Mouse (Mus musculus) heart, postnatal 10 days (tissue): Measurements from ENCODE around the gene Pmepa1. TPM values are rescaled to one million over a fixed set of nuclear protein-coding genes. Genes with fewer than 3 reads are reported as not detected.

Experiments used
- DNase-seq, 2 experiments: peaks; one replicate each; pipeline ENCODE4 v3.0.0; 2021
- intact Hi-C: fragments of 180-260 bp; cut with DNase I; formaldehyde crosslinking; loops from one replicate; pipeline ENCODE4 v1.15.1; 2025
- total RNA-seq, 2 experiments: library from RNA; stranded (reverse); gene quantifications; 2 replicates each; pipeline ENCODE4 v1.2.3; 2021

Pmepa1 gene
- total RNA-seq, 2 experiments from 2014 or later: 55.1 to 57.2 TPM

DNA sequence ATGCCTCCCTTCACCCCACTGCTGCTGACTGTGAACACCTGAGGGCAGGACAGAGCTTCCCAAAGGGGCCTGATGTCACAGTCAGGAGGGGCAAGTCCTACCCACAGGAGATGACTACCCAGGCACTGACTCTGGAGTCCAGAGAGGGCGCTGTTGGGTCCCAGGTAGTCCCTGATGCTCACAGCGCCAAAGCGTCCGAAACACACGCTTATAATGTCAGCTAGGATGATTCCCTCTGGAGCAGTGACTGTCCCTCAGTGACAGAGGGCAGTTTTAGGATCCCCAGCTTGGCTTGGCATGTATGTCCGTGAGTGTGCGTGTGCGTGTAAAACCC, 43.6 kb downstream of the Pmepa1 start:
- intact Hi-C loops: loop anchor here (5.0 kb wide), 1 partner anchor 100 kb away; no protein-coding TSS in a partner anchor
- DNase-seq: no peak

GRCm38 (mm10) chr2:173232065-173232765, 44.1 kb downstream of the Pmepa1 start:
- no peak for DNase-seq
- intact Hi-C loops: loop anchor here (5.0 kb wide), 1 partner anchor 100 kb away; no protein-coding TSS in a partner anchor

GRCm38 (mm10) chr2:173229578-173230224, 46.6 kb downstream of the Pmepa1 start:
- intact Hi-C loops: loop anchor here (2.0 to 5.0 kb wide), 4 partner anchors 45 to 317 kb away; no protein-coding TSS in a partner anchor
- DNase-seq: peak; percentile 91 to 94

- intact Hi-C loops: loop anchor here (2.0 kb wide), 3 partner anchors 46 to 318 kb away; no protein-coding TSS in a partner anchor
- no peak for DNase-seq
These were observed 47.8 kb downstream of the Pmepa1 start for GRCm38 (mm10) chr2:173228567-173228966.

DNA sequence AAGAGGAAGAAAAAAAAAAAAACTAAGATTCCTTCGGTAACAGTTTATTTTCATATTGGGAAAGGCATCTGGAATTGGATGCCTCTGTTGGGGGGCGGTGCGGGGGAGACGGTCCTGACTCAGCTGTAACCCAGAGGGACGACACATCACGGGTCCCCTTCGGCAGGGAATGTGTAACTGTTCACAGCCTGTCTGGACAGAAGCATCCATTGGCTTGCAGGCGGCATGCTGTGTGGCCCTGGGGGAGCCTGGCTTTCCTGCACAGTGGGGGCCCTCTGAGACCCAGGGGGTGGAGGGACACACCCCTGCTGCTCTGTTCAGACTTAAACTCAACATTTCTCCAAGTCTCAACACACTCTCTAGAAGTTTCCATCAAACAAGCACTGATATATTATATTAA, 49.5 kb downstream of the Pmepa1 start:
- intact Hi-C loops: no loop called here
- DNase-seq: no peak

- intact Hi-C loops: no loop called here
- no peak for DNase-seq
These were observed 50.4 kb downstream of the Pmepa1 start for GRCm38 (mm10) chr2:173225906-173226305.

DNA sequence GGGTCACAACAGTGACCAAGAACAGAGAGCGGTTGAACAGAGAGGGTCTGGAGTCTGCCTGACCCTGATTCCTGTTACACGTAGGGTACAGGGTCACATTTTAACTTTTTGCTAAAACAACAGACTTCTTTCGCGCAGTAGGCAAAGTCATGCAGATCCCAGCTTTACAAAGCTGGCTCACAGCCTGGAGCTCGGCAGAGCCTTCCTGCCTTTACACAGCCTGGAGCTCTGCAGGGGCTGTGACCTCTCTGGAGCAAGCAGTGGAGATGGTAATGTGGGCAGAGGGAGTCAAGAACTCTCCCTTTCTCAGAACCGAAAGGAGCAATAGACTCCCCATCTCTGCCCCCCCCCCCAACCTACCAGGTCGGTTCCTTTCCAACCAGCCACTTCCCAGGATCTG, 51.5 kb downstream of the Pmepa1 start:
- intact Hi-C loops: no loop called here
- no peak for DNase-seq

GRCm38 (mm10) chr2:173224097-173224496, 52.2 kb downstream of the Pmepa1 start:
- no peak for DNase-seq
- intact Hi-C loops: no loop called here

DNA sequence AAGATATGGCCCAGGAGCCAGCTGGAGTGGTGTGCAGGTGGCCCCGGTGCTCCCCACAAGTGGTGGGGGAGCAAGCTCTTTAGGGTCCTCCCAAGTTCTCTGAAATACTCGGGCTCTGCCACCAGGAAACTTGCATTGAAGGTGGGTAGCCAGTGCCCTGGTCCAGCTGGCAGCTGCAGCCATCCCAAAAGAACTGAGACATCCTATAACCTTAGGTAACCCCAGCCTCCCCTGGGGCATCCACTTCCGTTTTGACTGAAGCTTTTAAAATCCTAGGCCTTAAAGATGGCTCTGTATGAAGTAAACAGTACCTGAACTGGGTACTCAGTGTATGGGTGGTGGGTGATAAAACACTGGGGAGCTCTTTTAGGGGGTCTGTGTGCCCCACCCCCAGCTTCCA, 52.8 kb downstream of the Pmepa1 start:
- intact Hi-C loops: no loop called here
- no peak for DNase-seq

GRCm38 (mm10) chr2:173220754-173221153, 55.6 kb downstream of the Pmepa1 start:
- no peak for DNase-seq
- intact Hi-C loops: no loop called here

- intact Hi-C loops: loop anchor here (1.0 kb wide), 1 partner anchor 327 kb away; no protein-coding TSS in a partner anchor
- peak; percentile 55 to 59 for DNase-seq
These were observed 56.9 kb downstream of the Pmepa1 start for GRCm38 (mm10) chr2:173219256-173219954.

- intact Hi-C loops: loop anchor here (1.0 kb wide), 1 partner anchor 328 kb away; no protein-coding TSS in a partner anchor
These were observed 57.8 kb downstream of the Pmepa1 start, which contains the start of gene Zbp1 for GRCm38 (mm10) chr2:173218416-173219141. Zbp1 (minus strand) TSS chr2:173218923.

GRCm38 (mm10) chr2:173217763-173218258, 58.5 kb downstream of the Pmepa1 start:
- intact Hi-C loops: no loop called here
- DNase-seq: no peak

More at GRCm38 (mm10) chr2:173218416-173219141, 57.8 kb downstream of the Pmepa1 start, which contains the start of gene Zbp1:
- no peak for DNase-seq

GRCm38 (mm10) chr2:173217246-173217645, 59.1 kb downstream of the Pmepa1 start:
- no peak for DNase-seq
- intact Hi-C loops: no loop called here

- DNase-seq: no peak
- intact Hi-C loops: no loop called here
These were observed 59.5 kb downstream of the Pmepa1 start for GRCm38 (mm10) chr2:173216840-173217239.

DNA sequence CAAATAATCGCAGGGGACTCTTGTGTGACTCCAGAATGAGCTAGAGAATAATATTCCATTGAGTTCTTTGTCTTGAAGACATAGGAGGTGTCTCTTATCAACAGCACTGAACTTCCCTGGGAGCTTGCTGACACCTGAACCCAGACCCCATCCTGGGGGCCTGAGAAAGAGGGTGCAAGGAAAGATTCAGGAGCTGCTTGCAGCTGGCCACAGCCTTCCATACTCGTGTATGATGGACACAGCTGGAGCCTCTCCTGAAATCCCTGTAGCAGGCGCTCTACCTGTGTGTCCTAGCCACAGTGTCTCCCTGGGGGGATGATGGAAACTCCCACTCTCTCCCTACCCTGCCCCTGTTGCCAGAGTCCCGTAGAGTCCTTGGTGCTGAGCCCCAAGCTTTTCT, 64.1 kb downstream of the Pmepa1 start:
- intact Hi-C loops: no loop called here
- DNase-seq: no peak

DNA sequence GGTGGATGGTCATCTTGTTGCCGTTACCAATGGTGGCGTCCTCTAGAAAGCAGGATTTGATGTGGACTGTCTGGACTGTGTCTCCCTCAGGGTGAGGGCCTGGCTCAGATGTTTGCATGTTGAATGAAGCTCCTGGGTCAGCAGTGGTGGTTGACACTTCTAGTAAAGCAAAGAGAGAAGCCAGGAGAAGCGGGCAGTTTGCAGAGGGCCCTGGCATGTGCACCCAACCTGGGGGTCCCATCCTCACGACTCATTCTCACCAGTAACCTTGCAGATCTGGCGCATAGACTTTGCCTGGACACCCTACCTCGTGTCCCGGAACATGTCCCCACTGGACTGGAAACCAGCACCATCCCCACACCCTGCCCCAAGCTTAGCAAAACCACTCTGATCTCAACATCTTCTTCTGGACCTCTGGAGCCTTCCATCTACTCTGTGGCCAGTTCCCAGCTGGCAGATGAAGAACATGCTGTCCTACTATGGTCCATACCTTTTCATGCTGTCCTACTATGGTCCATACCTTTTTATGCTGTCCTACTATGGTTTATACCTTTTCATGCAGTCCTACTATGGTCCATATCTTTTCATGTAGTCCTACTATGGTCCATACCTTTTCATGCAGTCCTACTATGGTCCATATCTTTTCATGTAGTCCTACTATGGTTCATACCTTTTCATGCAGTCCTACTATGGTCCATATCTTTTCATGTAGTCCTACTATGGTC, 67.1 kb downstream of the Pmepa1 start:
- intact Hi-C loops: no loop called here
- DNase-seq: no peak

DNA sequence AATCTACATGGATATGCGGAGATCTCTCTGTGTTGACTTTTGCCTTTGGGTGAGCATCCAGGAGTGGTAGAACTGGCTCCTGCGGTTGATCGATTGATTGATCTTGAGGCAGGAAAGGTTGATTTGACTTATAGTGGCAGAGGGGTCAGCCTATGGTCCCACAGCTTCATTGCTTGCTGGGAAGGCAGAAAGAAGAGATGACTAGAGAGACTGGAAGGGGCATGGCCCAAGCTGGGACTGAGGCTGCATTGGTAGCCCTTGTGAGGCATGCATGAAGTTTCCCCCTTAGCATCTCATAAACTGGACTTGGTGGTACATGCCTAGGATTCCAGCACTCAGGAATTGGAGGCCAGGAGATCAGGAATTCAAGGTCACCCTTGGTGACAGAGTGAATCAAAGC, 69.3 kb downstream of the Pmepa1 start:
- intact Hi-C loops: no loop called here

GRCm38 (mm10) chr2:173205563-173206099, 70.7 kb downstream of the Pmepa1 start:
- intact Hi-C loops: no loop called here

More for the DNA sequence above, 69.3 kb downstream of the Pmepa1 start:
- no peak for DNase-seq

More at GRCm38 (mm10) chr2:173205563-173206099, 70.7 kb downstream of the Pmepa1 start:
- no peak for DNase-seq
